Mouse (Mus musculus) left cerebral cortex, postnatal 14 days (tissue): Measurements from ENCODE around the gene Sh3kbp1. TPM values are rescaled to one million over a fixed set of nuclear protein-coding genes. Genes with fewer than 3 reads are reported as not detected.

Experiments
- DNase-seq, 2 experiments: peaks; one replicate each; pipeline ENCODE4 v3.0.0; 2021 to 2022; ENCODE audit warnings: low spot score in 2 of 2, mixed read lengths in 1 of 2
- intact Hi-C: fragments of 180-260 bp; cut with DNase I; formaldehyde crosslinking; loops from one replicate; pipeline ENCODE4 v1.15.1; 2025
- total RNA-seq, 2 experiments: library from RNA; stranded (reverse); gene quantifications; 2 replicates each; pipeline ENCODE4 v1.2.3; 2021

The Sh3kbp1 gene
- total RNA-seq, 2 experiments from 2014 or later, result 49.4 to 59.4 TPM

DNA sequence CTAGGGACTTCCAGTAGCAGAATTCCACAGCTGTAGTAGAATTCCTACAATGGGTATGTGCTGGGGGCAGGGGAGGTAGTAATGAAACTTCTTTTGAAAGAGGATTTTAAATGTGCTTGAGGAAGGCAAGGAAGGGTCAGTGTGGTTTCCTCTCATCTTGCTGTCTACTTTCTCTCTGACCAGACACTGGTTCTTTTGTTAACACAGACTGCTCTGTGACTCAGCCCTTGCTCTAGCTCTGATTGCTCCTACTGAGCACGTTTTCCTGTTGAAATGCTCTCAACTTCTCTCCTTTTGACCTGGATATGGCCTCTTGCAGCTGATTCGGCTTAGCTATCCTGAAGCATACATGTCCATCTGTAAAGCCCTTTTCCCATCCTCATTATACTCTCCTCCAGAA is 45.4 kb downstream of the Sh3kbp1 start:
- DNase-seq, result no peak
- intact Hi-C loops, result no loop called here

DNA sequence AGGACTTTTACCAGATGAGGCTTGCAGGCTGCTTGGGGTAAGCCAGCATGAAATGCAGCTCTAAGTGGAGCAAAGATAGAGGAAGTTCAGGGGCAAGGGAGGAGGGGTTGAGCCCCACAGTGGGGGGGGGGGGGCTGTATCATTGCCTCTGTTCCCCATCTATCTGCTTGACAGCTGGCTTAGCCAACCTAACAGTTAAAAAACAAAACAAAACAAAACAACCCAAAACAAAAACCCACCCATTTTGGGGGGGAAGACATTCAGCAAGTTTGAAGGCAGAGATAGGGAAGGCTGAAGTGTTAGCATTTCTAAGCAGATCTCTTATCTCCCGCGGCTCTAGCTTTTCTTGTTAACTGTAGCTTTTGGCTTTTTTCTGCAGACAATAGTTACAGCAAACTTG is 49.2 kb downstream of the Sh3kbp1 start:
- no peak for DNase-seq
- intact Hi-C loops, result no loop called here

DNA sequence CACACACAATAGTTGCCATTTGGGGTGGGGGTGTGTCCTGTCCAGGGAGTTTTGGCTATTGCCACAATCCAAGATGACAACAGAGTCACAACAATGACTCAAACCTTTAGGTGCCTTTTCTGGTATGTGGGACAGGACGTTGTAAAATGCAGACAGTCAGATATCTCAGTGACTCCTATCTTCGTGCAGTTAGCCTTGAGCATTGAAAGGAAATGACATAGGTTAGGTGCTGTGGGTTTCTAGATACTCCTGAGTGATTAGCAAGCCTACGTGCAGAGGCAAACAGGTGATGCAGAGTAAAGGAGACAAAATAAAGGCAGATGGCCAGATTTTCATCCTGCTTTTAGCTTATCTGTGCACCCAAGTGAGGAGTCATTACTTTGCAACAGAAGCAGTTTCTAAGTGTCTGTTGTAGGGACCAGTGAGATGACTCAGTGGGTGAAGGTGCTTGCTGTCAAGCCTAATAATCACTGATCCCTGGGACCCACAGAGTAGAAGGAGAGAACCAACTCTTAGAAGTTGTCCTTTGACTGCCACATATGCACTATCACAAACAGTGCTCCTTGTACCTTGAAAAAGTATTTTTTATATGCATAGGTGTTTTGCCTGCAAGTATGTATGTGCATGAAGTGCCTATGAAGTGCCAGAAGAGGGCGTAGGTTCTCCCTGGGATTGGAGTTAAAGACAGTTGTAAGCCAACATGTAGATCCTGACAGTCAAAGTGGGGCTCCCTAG is 50.7 kb downstream of the Sh3kbp1 start:
- intact Hi-C loops, result no loop called here
- DNase-seq, result no peak

DNA sequence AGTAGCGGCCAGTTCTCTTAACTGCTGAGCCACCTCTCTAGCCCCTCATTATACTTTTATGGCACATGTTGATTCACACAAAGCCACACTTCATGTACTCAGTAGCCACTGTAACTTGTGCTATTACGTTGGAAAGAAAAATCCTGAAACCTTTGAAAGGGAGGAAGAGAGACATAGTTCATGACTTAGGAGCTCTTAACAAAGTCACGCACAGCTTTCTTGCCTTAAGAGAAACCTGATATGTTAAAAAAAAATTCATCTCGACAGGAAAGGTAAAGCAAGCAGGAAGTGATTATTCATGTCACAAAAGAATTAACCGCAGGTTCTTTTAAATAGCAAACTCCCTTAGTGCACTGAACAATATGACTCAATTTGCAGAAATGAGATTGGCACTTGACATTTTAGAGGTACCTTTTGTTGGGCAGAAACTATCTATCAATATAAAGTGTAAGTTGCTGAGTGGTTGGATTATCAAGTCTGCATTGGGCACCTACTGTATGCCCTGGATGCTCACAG is 51.3 kb downstream of the Sh3kbp1 start:
- no peak for DNase-seq
- intact Hi-C loops, result no loop called here

DNA sequence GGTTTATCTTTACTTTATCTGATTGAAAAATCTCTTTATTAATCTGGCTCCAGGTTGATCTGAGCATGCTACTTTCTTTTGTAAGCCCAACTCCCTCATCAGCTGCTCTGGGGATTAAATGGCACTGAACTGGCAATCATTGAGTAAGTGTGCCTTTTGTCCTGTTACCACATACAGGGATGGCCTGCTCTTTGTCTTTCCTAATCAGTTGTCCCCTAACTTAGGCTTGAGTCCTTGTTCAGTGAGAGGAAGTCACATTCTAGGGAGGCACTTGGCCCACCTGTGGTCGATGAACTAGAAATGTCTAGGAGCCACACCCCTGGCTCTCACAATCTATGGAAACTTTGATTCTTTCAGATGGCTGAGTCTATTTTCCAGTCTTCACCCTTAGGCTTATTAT is 58.4 kb downstream of the Sh3kbp1 start:
- no peak for DNase-seq
- intact Hi-C loops, result no loop called here

DNA sequence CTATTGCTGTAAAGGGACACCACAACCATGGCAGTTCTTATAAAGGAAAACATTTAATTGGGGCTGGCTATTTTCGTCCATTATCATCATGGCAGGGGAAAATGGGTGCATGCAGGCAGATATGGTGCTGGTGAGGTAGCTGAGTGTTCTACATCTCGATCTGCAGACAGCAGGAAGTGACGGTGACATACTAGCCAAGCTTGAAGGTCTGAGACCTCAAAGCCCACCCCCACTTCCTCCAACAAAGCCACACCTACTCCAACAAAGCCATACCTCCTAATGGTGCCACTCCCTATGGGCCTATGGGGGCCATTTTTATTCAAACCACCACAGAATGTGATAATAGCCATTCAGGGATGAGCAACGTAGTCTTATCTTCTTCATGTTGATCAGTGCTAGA is 59.8 kb downstream of the Sh3kbp1 start:
- intact Hi-C loops, result no loop called here

DNA sequence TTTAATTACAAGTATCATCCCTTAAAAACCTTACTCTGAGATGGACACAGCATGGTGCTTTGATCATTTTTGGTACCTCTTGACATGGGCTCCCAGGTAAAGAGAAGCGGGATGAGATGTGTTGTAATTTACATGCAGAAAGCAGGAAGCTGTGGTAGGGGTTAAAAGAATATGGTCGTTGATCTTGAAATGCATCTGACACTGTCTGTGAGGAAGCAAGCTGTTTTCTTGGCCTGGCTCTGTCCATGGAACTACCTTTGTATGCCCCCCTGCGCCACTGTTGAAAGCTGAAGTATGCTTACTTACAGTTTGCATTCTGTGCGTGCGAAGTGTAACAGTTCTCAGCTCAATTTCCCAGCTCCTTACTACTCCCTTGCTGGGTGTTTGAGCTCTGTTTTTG is 61.6 kb downstream of the Sh3kbp1 start:
- intact Hi-C loops, result no loop called here
- DNase-seq, result no peak

More for the DNA sequence above, 59.8 kb downstream of the Sh3kbp1 start:
- no peak for DNase-seq

DNA sequence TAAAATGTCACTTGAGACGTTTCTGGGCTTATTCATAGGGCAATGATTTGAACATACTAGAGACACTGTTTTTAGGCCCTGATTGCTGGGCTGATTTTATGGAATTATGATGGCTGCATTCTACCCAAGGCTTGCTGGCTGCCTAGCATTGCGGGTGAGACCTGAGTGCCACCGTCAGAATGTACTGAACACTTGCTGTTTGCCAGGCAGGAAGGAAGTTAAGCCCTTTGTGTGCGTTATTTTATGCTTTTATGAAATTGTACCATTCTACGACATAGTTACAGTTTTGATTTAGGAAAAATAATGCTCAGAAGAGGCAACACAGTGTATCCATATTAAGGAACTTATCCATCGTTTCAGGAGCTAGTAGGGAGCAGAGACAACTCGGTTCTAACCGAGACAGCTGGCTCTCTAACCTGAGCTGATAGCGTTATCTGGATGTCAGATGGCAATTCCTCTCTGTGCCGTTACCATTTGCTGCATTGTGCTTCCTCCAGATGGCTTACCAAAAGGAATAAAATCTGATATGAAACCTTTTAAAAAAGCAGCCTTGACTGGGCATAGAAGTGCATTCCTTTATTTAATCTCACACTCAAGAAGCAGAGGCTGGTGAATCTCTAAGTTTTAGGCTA is 62.8 kb downstream of the Sh3kbp1 start:
- DNase-seq, result no peak
- intact Hi-C loops, result no loop called here

DNA sequence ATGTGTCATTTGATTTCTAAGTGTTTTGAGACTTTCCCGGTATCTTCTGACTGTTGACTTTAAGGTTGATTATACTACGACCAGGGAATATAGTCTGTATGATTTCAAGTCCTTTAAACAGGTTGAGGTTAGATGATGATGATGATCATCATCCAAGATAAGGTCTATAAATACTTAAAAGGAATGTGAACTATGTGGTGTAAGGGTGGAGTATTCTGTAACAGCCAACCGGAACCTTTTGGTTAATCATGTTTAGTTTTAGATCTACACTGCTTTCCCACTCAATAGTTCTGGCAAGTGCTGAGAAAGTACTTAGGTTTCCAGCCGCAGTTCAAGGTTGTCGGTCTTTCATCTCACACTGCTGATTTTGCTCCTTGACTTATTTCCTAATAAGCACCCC is 66.1 kb downstream of the Sh3kbp1 start:
- DNase-seq, result no peak
- intact Hi-C loops, result no loop called here

DNA sequence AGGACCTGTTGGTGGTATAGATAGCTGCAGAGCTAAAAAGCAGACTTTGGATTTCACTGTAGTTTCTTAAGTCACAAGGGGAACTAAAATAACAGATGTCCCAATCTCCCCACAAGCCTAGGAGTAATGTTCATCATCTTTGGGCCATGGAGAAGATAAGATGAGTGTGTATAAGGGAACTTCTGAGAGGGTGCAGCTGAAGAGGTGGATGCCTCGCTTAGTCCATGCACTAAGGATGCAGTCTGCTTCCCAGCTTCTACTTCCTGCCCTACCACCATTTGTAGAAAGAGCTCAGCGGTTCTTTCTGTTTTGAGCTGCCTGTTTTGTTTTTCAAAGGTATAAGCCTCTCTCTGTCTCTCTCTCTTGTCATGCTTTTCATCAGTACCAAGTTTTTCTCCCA is 69.5 kb downstream of the Sh3kbp1 start:
- intact Hi-C loops, result no loop called here
- DNase-seq, result no peak

DNA sequence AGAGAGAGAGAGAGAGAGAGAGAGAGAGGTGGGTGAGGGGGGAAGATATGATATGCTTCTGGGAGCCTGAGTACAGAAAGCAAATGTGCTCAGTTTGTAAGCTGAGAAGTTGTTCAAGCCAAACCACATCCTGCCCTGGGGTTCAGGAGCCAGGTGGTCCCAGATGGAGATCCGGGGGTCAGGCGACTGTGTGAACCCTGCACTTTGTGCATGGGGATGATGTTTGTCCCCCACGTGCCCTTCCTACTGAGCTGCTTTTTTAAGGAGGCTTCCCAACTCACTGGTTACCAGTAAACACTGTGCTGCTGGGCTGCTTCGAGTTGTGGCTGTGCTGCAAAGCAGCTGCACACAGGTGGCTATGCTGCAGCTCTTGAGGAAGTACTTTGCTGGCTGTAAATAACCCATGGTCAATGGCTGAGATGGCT is 70.0 kb downstream of the Sh3kbp1 start:
- intact Hi-C loops, result no loop called here
- DNase-seq, result no peak

DNA sequence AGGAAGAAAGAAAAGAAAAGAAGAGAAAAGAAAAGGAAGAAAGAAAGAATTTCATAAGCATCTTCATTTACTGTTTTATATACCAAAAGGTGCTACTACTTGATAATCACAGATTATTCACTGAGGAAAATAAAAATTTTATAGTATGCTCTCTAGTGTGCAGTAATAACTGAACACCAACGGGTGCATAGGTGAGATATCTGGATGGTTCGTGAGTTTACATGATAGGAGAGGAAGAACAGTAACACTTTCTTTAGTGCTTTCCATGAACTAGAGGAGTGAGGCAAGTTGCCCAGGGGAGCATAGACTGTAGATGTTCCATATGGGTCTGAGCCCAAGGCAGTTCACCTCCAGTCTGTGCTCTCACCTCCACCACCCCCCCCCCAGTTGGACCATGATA is 75.8 kb downstream of the Sh3kbp1 start:
- intact Hi-C loops, result no loop called here
- no peak for DNase-seq

DNA sequence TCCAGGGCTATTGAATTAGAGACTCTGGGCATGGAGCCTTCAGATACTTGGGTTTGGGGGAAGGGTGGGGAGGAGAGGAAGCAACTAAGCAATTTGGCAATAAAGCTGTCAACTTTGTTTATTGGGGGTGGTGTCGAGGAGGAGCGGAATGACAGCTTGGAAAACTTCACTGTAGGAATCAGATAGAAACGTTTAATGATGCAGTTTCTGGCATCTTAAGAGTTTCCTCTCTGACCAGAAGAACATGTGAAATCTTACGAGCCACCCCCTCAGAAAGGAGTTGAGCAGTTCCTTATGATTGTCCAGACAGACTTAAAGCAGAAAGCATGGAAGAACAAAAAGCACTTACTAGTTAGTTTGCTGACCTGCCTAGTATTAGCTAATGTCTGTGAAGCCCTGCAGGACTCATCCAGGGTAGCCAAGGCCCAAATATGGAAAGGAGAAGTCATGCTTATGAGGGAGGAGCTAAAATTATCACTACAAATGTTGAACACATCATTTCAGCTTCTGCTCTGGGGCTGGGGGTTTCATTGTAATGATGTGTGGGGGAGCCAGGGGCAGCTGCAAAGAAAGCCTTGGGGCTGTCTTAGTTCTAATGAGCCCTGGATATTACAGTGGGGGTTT is 77.4 kb downstream of the Sh3kbp1 start:
- intact Hi-C loops, result no loop called here
- no peak for DNase-seq

DNA sequence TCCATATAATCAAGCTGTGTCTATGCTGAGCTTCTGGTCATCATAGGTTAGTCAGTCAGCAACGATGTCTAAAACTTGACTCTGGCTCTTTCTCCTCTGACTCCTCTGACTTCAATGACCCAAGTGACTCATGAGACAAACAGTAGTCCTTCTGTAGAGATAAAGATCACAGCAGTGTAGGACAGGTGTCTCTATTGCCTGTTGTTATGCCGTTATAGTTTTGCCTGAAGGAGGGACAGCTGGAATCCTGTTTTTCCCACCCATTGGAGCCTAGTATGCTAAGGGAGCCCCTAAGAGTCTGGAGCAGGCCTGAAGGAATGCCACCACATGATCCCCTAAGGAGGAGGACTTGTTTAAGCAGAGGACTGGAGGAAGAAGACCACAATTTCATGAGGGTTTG is 78.3 kb downstream of the Sh3kbp1 start:
- no peak for DNase-seq
- intact Hi-C loops, result no loop called here

DNA sequence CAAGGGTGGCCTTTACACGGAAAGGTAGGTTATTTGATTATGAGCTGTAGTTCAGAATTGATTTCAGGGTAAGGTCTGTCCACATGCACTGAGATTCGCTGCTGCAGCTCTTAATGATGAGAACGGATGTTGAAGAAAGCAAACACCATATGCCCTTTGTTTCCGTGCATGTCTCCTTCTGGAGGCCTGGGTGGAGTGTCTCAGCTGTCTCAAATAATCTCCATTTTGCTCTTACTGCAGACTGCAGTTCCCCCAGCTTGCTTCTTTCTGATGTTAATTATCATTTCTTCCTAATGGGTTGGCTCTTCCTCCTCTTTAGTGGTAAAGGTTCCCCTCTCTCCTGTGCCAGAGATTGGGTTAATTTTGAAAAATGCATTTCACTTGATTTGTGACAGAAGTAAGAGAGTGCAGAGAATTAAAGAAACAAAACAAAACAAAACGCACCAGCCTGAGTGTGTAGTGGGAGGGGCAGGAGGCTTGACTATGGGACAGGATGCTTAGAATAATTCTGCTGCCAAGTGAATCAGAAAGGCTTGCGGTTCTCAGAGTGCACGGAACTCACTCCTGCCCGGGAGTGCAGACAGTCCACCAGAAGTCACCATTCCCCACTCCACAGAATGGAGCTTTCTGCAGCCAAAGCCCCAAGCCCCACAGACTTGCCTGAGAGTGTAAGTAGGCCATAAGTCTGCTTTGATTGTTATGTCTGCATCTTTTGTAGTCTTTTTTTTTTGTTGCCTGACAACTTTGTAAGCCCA is 81.2 kb downstream of the Sh3kbp1 start:
- DNase-seq, result no peak
- intact Hi-C loops, result no loop called here

DNA sequence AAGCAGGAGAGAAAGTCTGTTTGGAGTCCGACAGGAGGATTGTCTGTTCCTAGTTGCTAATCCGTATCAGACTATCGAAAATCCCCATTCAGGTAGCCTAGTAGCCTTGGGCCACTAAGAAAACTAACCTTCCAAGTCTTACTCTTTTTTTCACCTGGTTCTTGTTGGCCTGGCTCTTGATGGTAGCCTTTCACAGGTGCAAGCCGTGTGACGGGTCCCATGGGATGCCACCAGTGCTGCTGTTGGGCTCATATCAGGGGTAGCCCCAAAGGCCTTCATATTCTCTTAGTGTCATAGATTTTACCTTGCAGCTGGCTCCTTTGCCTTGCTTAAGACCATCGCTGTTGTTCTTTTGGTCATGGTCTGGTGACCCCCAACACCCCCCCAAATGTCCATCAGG is 82.2 kb downstream of the Sh3kbp1 start:
- DNase-seq, result no peak
- intact Hi-C loops, result no loop called here

DNA sequence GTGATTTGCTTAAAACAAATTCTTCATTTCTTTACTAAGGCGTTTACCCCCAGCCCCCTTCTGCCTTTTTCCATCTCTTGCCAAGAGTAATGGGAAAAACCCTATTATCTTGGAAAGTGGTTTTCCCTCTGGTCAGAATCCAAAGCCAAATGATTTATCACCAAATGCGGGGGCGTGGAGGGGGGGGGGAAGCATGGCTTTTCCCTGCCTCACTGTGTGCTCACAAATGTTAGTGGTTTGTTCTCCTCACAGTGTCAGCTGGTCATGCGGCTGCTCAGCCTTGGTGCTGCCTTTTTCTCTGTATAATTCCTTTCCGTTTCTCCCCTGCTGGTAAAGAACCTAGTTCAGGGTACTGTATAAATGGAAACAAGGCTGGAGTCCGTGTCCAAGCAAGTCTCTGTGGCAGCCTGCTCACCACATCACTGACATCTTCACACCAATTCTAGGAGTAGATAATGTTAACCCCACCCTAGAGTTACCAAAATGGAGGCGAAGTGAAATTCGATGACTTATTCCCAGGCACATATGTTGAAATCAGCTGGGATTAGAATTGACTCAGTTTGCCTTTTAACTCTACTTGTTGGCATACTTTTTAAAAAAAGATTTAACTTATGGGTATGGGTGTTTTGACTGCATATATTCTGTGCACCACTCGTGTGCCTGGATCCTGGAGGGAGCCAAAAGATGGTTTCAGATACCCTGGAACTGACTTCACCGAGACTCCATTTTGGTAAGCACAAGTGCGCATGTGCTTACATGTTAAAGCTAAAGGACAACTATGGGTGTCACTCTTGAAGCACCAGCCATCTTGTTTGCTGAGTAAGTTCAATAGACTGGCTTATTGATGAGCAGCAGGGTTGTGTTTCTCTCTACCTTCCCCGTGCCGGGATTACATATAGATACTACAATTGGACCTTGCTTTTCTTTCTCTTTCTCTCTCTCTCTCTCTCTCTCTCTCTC is 84.3 kb downstream of the Sh3kbp1 start:
- intact Hi-C loops, result no loop called here
- DNase-seq, result no peak

DNA sequence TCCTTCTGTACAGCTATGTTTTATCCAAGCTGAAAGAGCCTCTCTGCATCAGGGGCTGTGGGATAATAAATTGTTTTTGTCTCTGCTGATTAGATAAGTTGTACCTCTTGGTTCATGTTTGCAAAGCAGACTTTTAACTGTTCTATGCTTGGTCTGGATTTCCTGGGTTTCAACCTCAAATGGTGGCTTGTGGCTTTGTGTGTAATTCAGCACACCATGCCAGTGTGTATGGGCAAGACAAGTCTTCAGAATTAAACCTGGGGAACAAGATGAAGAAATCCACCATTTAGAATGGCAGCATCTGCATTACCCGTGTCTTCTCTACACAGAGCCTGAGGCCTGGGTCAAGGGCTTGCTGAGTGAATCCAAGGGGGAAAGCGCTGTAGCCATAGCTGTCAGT is 86.1 kb downstream of the Sh3kbp1 start:
- intact Hi-C loops, result no loop called here
- DNase-seq, result no peak

DNA sequence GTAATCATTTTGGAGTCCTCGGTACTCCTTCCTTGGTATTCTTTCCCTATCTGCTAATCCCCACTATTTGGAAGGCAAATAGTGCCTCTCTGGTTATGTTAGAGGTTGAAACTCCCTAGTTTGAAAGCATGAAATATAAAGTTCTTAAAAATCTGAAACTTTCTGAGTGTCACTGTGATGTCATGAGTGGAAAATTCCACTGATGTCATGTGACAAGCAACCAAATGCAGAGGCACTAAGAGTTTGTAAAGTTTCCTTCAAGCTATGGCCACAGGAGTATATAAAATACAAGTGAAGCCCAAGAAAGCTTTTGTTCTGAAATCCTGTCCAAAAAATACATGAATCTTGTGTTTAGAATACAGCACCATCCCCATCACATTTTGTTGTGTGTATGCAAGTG is 94.3 kb downstream of the Sh3kbp1 start:
- intact Hi-C loops, result no loop called here
- no peak for DNase-seq
